Comparison of ENCODE assay signal across 8 mouse cellular contexts in the genomic region with DNA sequence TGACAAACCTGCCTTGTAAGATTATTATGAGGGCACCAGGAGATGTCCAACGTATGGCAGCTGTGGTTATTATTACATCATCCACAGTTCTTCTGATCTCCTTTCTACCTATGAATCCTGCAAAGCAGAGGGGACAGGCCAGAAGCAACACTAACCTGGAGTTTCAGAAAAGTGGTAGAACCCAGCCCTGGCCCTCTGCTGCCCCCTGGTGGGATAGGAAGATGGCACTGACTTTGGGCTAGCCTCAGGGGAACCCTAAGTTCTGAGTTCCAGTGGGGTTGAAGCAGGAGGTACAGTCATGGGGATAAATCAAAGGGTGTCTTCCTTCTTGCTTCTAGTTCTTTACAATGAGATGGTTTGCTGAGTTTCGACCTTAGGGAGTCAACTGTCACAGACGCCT. TPM values are rescaled to one million over a fixed set of nuclear protein-coding genes. Genes with fewer than 3 reads are reported as not detected.
A peak's percentile ranks its signal among the peaks of the same experiment; 100 is the strongest.
DNase-seq lines count a peak whose midpoint lies in the region; ATAC-seq and TF ChIP-seq lines count a peak whose summit lies in the region.

No protein-coding gene starts in this region.

- H3K9me3 ChIP-seq in liver, embryonic 14.5 days (ENCODE audit: control insufficient read depth, low read length) = no peaks in the 10 kb centered on the region

- H3K27ac ChIP-seq in liver, embryonic 14.5 days = no peak overlapping the region

- ATAC-seq in liver, embryonic 14.5 days (ENCODE audit: insufficient read depth) = peak; percentile 45; the same call in 1 of the 2 replicates

- 35% methylated on average over 3 of the region's 3 CpGs for WGBS in liver, embryonic 14.5 days (ENCODE audit: insufficient replicate concordance)

- H3K36me3 ChIP-seq in liver, embryonic 14.5 days (replicated peaks; ENCODE audit: control insufficient read depth, insufficient read depth, low read depth) = no peaks in the 10 kb centered on the region

- H3K4me2 ChIP-seq in liver, embryonic 14.5 days (ENCODE audit: low read depth) = no peak overlapping the region

- TF ChIP-seq CTCF in liver, embryonic 14.5 days (IDR thresholded peaks at IDR 0.05; ENCODE audit: low read depth) = peak; percentile 99

- H3K9ac ChIP-seq in liver, embryonic 14.5 days (replicated peaks) = no peak overlapping the region

- no peak overlapping the region for H3K4me3 ChIP-seq in liver, embryonic 14.5 days (ENCODE audit: insufficient read depth in 1 of 2, low read depth in 2 of 2, low read length in 2 of 2)

- no peak for TF ChIP-seq EP300 in liver, embryonic 14.5 days (IDR thresholded peaks at IDR 0.05; ENCODE audit: low read depth)

- H3K4me1 ChIP-seq in liver, embryonic 14.5 days (replicated peaks; ENCODE audit: control insufficient read depth in 2 of 2, insufficient read depth in 2 of 2, low read length in 1 of 2) = peaks cover 0 to 3% of the 10 kb centered on the region in 2 experiments; a peak in 2 of 4 replicates

- peaks cover 4% of the 10 kb centered on the region for H3K27me3 ChIP-seq in liver, embryonic 14.5 days (ENCODE audit: control insufficient read depth, insufficient read depth, low read length)

- DNase-seq in right cerebral cortex, adult 18-20 months = peak; percentile 63
- DNase-seq in right cerebral cortex, postnatal 36 days (ENCODE audit: low spot score in 2 of 2) = no peak
- DNase-seq in adrenal gland, adult 18-20 months (ENCODE audit: low spot score in 2 of 2) = peak; percentile 74 to 83
- DNase-seq in embryo, embryonic 10 days (ENCODE audit: low spot score) = peak; percentile 59
- DNase-seq in kidney, adult 8-10 months = peak; percentile 39 to 72
- no peak for DNase-seq in liver, embryonic 14.5 days (ENCODE audit: low read depth in 3 of 3, low spot score in 3 of 3)
- peak; percentile 74 to 79 for DNase-seq in right cerebral cortex, adult 2 months (ENCODE audit: low spot score in 2 of 2)
- no peak for DNase-seq in yolk sac, embryonic 10.5 days (ENCODE audit: low spot score)

RNA-seq across cellular contexts. Expression of a gene that starts 10.6 kb away (rescaled TPM):
- 1 to 10 TPM; 7.6 to 9.5 TPM for total RNA-seq in adrenal gland, adult 18-20 months (2021)
- 5.4 and 5.5 TPM in 2 replicates for polyA plus RNA-seq in liver, embryonic 14.5 days (2012; rRNA removed)
- 1.1 and 2.4 TPM in 2 replicates for polyA plus RNA-seq in liver, embryonic 14.5 days (2014; fragmentation: Nextera tagmentation; extraction: Ambion mirVana)

RNA-seq across cellular contexts. Expression of a gene that starts 22.4 kb away (rescaled TPM):
- total RNA-seq in adrenal gland, adult 18-20 months (2021) = not detected
- polyA plus RNA-seq in liver, embryonic 14.5 days (2012; rRNA removed) = 142 and 163 TPM in 2 replicates
- 301 and 360 TPM in 2 replicates for polyA plus RNA-seq in liver, embryonic 14.5 days (2014; fragmentation: Nextera tagmentation; extraction: Ambion mirVana)

RNA-seq across cellular contexts. Expression of a gene that starts 33.6 kb away (rescaled TPM):
- total RNA-seq in adrenal gland, adult 18-20 months (2021) = 10 to 100 TPM; 65.5 to 72.4 TPM
- 111 TPM in 2 replicates for polyA plus RNA-seq in liver, embryonic 14.5 days (2012; rRNA removed)
- polyA plus RNA-seq in liver, embryonic 14.5 days (2014; fragmentation: Nextera tagmentation; extraction: Ambion mirVana) = 211 and 214 TPM in 2 replicates

RNA-seq across cellular contexts. Expression of a gene that starts 57.1 kb away (rescaled TPM):
- total RNA-seq in adrenal gland, adult 18-20 months (2021) = not detected
- 0.02 TPM in 1 of 2 replicates, not detected in the other for polyA plus RNA-seq in liver, embryonic 14.5 days (2012; rRNA removed)
- not detected in 2 replicates for polyA plus RNA-seq in liver, embryonic 14.5 days (2014; fragmentation: Nextera tagmentation; extraction: Ambion mirVana)

Comparison
In these comparisons a context has a peak if more than half of its experiments do, and no peak if none do; other contexts are left out.
1. DNase-seq: peak in right cerebral cortex, adult 18-20 months (single experiment), adrenal gland, adult 18-20 months (2 of 2), embryo, embryonic 10 days (single experiment), kidney, adult 8-10 months (2 of 2) and right cerebral cortex, adult 2 months (2 of 2); none in right cerebral cortex, postnatal 36 days (0 of 2), liver, embryonic 14.5 days (0 of 3) and yolk sac, embryonic 10.5 days (single experiment).